Mouse (Mus musculus): Measurements from ENCODE around the gene Sf3a1. TPM values are rescaled to one million over a fixed set of nuclear protein-coding genes. Genes with fewer than 3 reads are reported as not detected.
A peak's percentile ranks its signal among the peaks of the same experiment; 100 is the strongest.
"Not testable (repeated sequence)": the region's sequence is repeated elsewhere in the genome, so short reads cannot be mapped to it uniquely, and the experiment has no call there.

The Sf3a1 gene
- polyA plus RNA-seq (2016; fragmentation: Nextera tagmentation; extraction: Ambion mirVana): 101 and 105 TPM in 2 replicates

DNA sequence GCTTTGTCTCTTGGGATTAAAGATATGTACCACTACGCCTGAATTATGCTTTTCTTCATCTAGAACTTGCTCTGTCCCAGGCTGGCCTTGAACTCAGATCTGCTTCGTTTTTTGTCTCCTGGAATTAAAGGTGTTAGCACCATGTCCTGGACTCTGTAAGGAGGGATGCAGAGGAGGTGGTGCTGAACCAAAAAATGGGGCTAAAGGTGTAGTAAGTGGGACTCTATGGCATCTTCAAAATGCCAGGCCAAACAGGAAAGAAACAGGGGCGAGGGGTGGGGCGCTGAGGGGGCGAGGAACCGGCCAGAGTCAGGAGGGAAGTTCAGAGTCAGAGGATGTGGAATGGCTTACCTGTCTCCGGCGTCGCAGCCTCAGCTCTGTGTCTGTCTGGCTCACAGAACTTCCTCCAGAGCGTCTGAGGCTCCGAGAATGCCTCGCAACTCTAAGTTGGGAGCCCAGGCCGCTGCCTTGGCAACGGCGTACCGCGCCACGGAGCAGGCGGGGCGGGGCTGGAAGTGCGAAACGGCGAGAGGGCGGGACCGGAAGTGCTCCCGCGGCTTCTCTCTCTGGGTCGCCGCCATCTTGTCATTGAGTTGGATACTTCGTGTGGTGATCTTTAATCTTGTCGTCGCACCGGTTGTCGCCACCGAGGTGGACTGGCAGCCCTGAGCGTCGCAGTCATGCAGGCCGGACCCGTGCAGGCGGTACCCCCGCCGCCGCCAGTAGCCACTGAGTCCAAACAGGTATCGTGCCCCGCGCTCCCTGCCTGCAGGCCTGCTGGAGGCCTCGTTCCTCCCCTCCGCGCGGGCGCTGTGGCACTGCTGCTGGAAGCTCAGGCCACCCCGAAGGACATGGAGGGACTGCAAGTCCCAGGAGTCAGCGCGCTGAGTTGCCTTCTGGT is at the start of gene Sf3a1, which contains the start of gene Ccdc157:
Gene Sf3a1, plus strand, starts transcription at position 543 of the 901 bp plus-strand sequence.
Gene Ccdc157, minus strand, starts transcription at position 486 of the 901 bp plus-strand sequence.
- WGBS: 2% methylated on average over 54 of the region's 54 CpGs
- no peaks in the 10 kb centered on the region for H3K9me3 ChIP-seq (replicated peaks)
- H3K27me3 ChIP-seq (ENCODE audit: low read depth, poor library complexity, severe bottlenecking): no peaks in the 10 kb centered on the region
- H3K36me3 ChIP-seq: peaks cover 42% of the 10 kb centered on the region
- H3K4me3 ChIP-seq: peak within 1 kb of the TSS; percentile 85
- peak; percentile 97 for DNase-seq (ENCODE audit: low spot score)
- peaks cover 39% of the 10 kb centered on the region for H3K4me1 ChIP-seq
- H3K27ac ChIP-seq: peak within 1 kb of the TSS; percentile 95

- WGBS: 90% methylated on average over 4 of the region's 4 CpGs
- H3K27ac ChIP-seq: no peak overlapping the region
- no peak for DNase-seq (ENCODE audit: low spot score)
- 0 out of 2 replicates have a peak, but pooled peaks cover 4% of the 10 kb centered on the region for H3K4me1 ChIP-seq
- no peaks in the 10 kb centered on the region for H3K9me3 ChIP-seq (replicated peaks)
- peaks cover 8% of the 10 kb centered on the region for H3K27me3 ChIP-seq (ENCODE audit: low read depth, poor library complexity, severe bottlenecking)
- no peaks in the 10 kb centered on the region for H3K36me3 ChIP-seq
- no peak overlapping the region for H3K4me3 ChIP-seq
Observed at GRCm38 (mm10) chr11:4112033-4112432, 48.1 kb upstream of the Sf3a1 start.

- Histone ChIP-seq H3K9me3 (replicated peaks) (no peaks in the 10 kb centered on the region), H3K27me3 (ENCODE audit: low read depth, poor library complexity, severe bottlenecking) (peaks cover 16% of the 10 kb centered on the region), H3K4me3 (no peak overlapping the region), H3K36me3 (no peaks in the 10 kb centered on the region), H3K27ac (no peak overlapping the region), H3K4me1 (peaks cover 7% of the 10 kb centered on the region)
- 68% methylated on average over 6 of the region's 6 CpGs for WGBS
- no peak for DNase-seq (ENCODE audit: low spot score)
Observed at GRCm38 (mm10) chr11:4112861-4113260, 47.3 kb upstream of the Sf3a1 start.

- no peaks in the 10 kb centered on the region for H3K36me3 ChIP-seq
- no peak for DNase-seq (ENCODE audit: low spot score)
- no peaks in the 10 kb centered on the region for H3K9me3 ChIP-seq (replicated peaks)
- no peak overlapping the region for H3K27ac ChIP-seq
- H3K27me3 ChIP-seq (ENCODE audit: low read depth, poor library complexity, severe bottlenecking): peaks cover 23% of the 10 kb centered on the region
- peaks cover 13% of the 10 kb centered on the region for H3K4me1 ChIP-seq
- 86% methylated on average over 4 of the region's 4 CpGs for WGBS
- no peak overlapping the region for H3K4me3 ChIP-seq
Observed at GRCm38 (mm10) chr11:4113496-4113895, 46.7 kb upstream of the Sf3a1 start.

DNA sequence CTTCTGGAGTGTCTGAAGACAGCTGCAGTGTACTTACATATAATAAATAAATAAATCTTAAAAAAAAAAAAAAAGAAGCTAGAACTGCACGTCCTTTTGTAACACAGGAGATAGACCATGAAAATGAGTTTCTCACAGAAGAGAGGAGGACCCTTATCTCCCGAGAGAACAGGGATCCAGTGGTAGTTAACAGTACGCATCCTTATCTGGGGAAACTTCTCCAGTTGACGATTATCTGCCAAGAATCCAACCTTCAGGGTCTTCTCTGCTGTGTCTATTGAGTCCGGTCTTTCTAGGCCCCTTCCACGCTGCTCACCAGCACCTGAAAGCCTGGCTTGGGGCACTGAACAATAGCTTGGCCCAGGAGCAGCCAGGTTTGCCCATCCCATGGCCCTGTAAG is 46.2 kb upstream of the Sf3a1 start:
- Histone ChIP-seq H3K27me3 (ENCODE audit: low read depth, poor library complexity, severe bottlenecking) (peaks cover 27% of the 10 kb centered on the region), H3K9me3 (replicated peaks) (no peaks in the 10 kb centered on the region), H3K27ac (no peak overlapping the region), H3K4me3 (no peak overlapping the region), H3K4me1 (peaks cover 16% of the 10 kb centered on the region), H3K36me3 (no peaks in the 10 kb centered on the region)
- 86% methylated on average over 6 of the region's 6 CpGs for WGBS
- DNase-seq (ENCODE audit: low spot score): no peak

DNA sequence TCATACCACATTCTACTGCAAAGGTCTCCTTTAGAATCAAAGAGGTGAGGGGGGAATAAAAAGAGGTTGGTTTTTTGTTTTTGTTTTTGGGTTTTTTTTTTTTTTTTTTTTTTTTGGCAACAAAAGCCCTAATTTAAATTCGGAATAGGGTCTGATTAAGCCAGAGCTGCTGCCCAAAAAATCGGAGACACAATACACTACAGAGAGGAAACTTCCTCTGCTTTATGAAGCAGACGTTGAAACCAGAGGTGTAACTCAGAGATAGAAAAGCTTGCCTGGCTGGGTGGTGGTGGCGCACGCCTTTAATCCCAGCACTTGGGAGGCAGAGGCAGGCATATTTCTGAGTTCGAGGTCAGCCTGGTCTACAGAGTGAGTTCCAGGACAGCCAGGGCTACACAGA is 45.6 kb upstream of the Sf3a1 start:
- not testable (repeated sequence) for H3K9me3 ChIP-seq (replicated peaks); H3K27ac ChIP-seq; H3K4me3 ChIP-seq; H3K36me3 ChIP-seq; DNase-seq (ENCODE audit: low spot score)
- WGBS: 88% methylated on average over 6 of the region's 6 CpGs
- Histone ChIP-seq H3K27me3 (ENCODE audit: low read depth, poor library complexity, severe bottlenecking) (peaks cover 32% of the 10 kb centered on the region), H3K4me1 (peaks cover 14% of the 10 kb centered on the region)

DNA sequence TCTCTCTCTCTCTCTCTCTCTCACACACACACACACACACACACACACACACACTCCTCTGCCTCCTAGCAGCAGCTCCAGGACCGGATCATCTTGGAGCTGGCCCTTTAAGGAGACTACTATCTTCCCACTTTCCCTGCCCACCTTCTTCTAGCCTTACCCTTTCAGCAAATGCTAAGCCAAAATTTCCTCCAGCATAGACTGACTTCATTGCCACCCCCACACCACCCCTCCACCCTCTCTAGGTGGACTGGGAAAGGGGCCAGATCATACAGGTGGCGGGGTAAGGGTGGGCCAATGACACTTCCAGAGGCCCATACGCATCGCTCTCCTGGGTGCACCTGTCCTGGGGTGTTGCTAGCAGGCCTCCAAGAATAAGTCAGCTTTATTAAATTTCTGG is 44.7 kb upstream of the Sf3a1 start:
- Histone ChIP-seq H3K4me1 (peaks cover 14% of the 10 kb centered on the region), H3K9me3 (replicated peaks) (no peaks in the 10 kb centered on the region), H3K27ac (no peak overlapping the region), H3K27me3 (ENCODE audit: low read depth, poor library complexity, severe bottlenecking) (peaks cover 41% of the 10 kb centered on the region), H3K36me3 (no peaks in the 10 kb centered on the region), H3K4me3 (no peak overlapping the region)
- DNase-seq (ENCODE audit: low spot score): no peak
- 88% methylated on average over 4 of the region's 4 CpGs for WGBS

DNA sequence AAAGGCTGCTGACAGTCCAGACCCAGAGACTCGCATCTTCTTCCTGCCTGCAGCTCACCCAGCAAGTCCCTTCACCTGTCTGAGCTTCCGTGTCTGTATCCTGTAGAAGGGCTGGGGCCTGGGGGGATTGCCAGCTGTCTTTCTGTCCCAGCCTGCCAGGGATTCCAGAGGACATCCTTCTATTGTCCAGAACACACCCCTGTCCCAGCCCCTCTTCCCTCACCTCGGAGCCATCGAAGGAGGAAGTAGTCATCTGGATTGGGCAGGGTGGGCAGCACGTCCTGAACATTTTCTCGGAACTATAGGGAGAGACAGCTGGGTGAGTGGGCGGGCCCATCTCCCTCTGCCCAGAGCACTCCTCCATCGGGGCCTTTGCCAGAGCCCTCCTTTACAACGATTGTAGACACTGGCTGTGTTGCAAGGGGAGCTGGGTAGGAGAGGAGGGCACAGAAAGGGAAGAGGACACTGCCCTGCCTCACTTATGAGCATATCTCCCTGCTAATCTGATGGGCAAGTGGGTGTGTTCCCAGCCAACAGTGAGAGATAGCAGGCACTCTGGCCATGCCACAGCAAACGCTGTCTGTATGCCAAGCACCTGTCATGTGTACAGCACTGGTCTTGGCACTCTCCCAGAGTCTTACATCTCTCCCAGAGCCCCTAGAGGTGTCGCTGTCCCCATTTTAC is 43.5 kb upstream of the Sf3a1 start:
- H3K4me1 ChIP-seq: peaks cover 14% of the 10 kb centered on the region

DNA sequence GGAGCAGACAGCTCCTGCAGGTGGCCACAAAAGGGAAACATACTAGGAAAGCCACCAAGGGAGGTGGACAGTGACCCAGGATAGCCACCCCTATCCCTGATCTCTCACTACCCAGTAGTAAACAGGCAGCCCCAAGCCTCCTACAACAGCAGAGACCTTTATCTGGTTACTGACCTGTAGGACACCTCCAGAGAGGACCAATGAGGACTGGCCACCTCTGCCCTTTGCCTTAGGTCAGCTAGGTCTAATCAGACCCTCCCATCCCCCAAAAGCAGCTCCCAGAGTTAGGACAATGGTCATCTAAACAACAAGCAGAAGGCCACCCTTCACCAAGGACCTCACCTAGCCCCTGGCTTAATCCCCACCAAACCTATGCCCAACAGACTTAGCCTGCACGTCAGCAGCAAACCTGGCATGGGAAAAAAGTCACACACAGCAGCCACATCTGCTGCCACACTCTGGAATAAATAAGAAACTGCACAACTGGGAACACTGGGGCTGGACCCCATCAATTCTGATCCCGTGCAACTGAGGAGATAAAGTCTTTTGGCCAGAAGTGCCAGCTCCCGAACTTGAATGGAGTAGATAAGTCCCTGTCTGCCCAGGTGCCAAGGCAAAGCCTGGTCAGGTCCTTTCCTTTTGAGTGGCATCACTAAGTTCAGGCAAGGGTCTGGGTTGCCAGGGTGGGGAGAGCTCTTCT is 42.6 kb upstream of the Sf3a1 start:
- H3K9me3 ChIP-seq (replicated peaks): no peaks in the 10 kb centered on the region
- 41% methylated on average over 3 of the region's 3 CpGs for WGBS
- H3K4me3 ChIP-seq: peak overlapping the region; percentile 62
- H3K27me3 ChIP-seq (ENCODE audit: low read depth, poor library complexity, severe bottlenecking): peaks cover 47% of the 10 kb centered on the region
- peaks cover 14% of the 10 kb centered on the region for H3K4me1 ChIP-seq
- H3K36me3 ChIP-seq: no peaks in the 10 kb centered on the region
- no peak for DNase-seq (ENCODE audit: low spot score)
- no peak overlapping the region for H3K27ac ChIP-seq

More for the DNA sequence above, 43.5 kb upstream of the Sf3a1 start:
- WGBS: 66% methylated on average over 11 of the region's 11 CpGs
- Histone ChIP-seq H3K4me3 (no peak overlapping the region), H3K27ac (no peak overlapping the region), H3K36me3 (no peaks in the 10 kb centered on the region), H3K9me3 (replicated peaks) (no peaks in the 10 kb centered on the region), H3K27me3 (ENCODE audit: low read depth, poor library complexity, severe bottlenecking) (peaks cover 47% of the 10 kb centered on the region)
- no peak for DNase-seq (ENCODE audit: low spot score)

DNA sequence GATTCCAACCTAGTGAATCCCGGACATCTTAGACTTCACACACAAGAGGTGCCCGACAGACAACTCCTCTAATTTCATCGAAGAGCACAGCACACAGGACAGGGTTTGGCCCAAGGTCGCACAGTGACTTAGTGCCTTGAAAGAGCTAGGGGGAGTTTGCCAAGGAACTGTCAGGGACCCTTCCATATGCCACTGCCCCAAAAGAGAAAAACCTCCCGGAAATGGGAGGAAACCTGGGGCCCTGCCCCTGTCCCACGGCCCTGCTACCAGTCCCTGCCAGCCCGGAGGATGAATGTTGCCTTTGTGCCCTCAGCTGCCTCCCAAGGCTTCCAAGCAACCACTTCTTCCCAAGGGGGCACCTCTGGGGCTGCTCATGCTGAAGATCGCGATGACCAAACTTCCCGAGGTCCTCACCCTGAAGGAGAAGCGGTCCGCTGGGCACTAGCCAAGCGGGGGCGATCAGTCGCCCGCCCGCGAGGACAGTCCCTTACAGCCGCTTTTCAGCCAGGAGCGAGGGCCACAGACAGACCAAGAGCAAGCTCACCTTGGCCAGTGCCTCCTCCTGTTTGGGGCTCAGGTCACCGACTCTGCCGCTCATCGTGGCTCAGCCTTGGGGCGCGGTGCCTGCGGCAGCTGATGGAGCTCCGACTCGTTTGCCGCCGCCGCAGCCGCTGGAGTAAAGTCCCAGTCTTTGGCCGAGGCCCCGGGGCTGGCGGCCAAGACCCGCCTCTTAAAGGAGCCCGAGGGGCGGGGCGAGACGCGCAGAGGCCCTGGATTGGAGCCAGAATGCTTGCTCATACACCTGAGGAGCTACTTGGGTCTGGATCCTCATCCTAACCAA is 41.8 kb upstream of the Sf3a1 start:
- H3K9me3 ChIP-seq (replicated peaks): no peaks in the 10 kb centered on the region
- peak overlapping the region; percentile 66 for H3K27ac ChIP-seq
- 3% methylated on average over 41 of the region's 41 CpGs for WGBS
- peak overlapping the region; percentile 62 for H3K4me3 ChIP-seq
- peak; percentile 79 for DNase-seq (ENCODE audit: low spot score)
- H3K27me3 ChIP-seq (ENCODE audit: low read depth, poor library complexity, severe bottlenecking): peaks cover 47% of the 10 kb centered on the region
- peaks cover 14% of the 10 kb centered on the region for H3K4me1 ChIP-seq
- H3K36me3 ChIP-seq: no peaks in the 10 kb centered on the region

- Histone ChIP-seq H3K4me3 (no peak overlapping the region), H3K36me3 (no peaks in the 10 kb centered on the region), H3K4me1 (peaks cover 14% of the 10 kb centered on the region), H3K9me3 (replicated peaks) (no peaks in the 10 kb centered on the region), H3K27me3 (ENCODE audit: low read depth, poor library complexity, severe bottlenecking) (peaks cover 47% of the 10 kb centered on the region), H3K27ac (no peak overlapping the region)
- no peak for DNase-seq (ENCODE audit: low spot score)
- 83% methylated on average over 5 of the region's 5 CpGs for WGBS
Observed at GRCm38 (mm10) chr11:4119635-4120034, 40.5 kb upstream of the Sf3a1 start.

DNA sequence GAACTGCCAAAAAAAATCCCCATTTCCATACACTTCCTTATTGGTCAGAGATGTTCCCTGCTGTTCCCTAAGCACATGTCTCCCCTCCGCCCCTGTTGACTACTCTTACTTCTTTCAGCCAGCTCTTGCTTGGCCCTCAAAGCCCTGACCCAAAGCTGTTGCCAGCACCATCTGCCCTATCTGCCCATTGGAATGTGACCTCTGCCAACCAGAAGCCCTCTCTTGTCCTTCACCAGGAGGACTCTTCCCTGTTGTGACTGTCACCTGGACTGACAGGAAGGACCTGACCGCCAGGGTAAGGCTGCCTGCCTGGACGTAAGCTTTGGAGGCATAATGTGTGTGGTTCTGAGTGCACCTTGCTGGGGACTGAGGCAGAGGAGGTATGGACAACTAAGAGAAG is 38.5 kb upstream of the Sf3a1 start:
- 86% methylated on average over 3 of the region's 3 CpGs for WGBS
- peaks cover 14% of the 10 kb centered on the region for H3K4me1 ChIP-seq
- H3K27ac ChIP-seq: no peak overlapping the region
- H3K27me3 ChIP-seq (ENCODE audit: low read depth, poor library complexity, severe bottlenecking): peaks cover 42% of the 10 kb centered on the region
- H3K36me3 ChIP-seq: no peaks in the 10 kb centered on the region
- no peak for DNase-seq (ENCODE audit: low spot score)
- no peaks in the 10 kb centered on the region for H3K9me3 ChIP-seq (replicated peaks)
- H3K4me3 ChIP-seq: no peak overlapping the region

All from limb, embryonic 10.5 days (tissue).